Mouse (Mus musculus): ENCODE results near the gene Ubac2. TPM values are rescaled to one million over a fixed set of nuclear protein-coding genes. Genes with fewer than 3 reads are reported as not detected.

Gene Ubac2
- total RNA-seq, 1 experiment from 2014 or later, result 33.2 TPM

- DNase-seq, result no peak
These were observed 16.2 kb downstream of the Ubac2 start for GRCm38 (mm10) chr14:121894511-121895135.

DNA sequence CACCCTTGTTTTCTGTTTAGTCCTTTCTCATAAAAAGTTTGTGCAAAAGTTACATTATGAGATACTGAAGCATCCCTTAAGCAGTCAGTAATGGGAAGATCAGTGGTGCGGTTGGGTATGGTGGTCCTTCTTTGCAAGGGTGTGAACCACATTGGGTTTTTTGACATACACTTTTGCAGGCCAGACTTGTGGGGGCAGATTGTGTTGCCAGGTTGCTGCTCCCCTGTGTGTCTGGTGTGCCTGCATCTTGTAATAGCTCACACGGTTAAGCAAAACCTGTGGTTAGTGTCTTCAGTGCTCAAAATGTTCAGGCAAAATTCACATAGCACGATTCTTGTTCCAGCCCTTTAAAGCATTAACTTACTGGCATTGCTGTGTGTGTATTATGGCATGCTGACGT lies 16.9 kb downstream of the Ubac2 start:
- DNase-seq, result no peak

DNA sequence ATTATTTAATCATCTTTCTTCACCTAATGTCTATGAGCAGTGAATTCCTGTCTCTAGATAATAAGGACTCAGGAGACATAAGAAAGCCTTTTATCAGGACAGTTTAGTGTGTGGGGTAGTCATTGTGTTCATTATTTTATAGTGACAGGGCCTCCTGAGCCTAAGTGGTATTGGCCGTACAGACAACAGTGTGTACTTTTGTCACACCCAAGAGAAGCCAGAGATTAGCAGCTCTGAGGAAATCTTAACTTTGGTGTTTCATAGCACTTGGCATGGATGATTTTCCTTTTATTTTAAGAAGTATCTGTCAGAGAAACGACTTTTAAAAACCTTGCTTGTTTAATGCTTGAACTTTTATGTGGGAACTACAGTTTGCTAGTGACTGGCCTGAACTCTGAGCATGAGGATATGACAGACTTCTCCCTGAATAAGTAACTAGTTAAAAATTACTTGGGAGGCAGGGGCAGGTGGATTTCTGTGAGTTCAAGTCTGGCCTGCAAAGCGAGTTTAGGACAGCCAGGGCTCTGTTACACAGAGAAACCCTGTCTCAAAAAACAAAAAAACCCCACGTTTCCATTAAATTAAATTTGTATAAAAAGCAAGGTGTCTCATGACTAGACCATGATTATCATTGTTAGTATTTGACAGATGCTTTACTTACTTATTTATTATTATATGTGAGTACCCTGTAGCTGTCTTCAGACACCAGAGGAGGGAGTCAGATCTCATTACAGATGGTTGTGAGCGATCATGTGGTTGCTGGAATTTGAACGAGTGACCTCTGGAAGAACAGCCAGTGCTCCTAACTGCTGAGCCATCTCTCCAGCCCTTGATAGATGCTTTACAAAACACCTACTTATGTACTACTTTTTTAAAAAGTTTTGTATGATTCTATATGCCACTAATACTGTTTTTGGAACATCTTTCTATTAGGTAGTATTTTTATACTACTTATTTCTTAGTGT lies 18.0 kb downstream of the Ubac2 start:
- DNase-seq, result no peak

GRCm38 (mm10) chr14:121897773-121898172 lies 19.4 kb downstream of the Ubac2 start:
- no peak for DNase-seq

DNA sequence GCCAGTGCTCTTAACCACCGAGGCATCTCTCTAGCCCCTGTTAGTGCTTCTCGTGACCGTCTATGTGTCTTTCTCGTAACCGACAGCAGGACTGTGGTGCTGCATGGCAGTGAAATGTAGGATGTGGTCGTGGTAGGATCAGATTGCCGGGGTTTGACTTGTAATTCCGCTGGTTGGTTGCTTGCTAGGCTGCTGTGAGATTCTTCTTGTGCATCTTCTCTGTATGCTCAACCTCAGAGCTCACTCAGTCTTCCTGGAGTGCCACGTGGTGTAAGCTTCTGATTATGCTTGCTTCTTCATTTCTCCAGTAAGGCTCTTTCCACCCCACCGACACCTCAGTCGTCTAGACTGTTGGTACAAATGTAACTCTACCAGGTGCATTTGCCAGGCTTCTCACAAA lies 20.1 kb downstream of the Ubac2 start:
- DNase-seq, result no peak

DNA sequence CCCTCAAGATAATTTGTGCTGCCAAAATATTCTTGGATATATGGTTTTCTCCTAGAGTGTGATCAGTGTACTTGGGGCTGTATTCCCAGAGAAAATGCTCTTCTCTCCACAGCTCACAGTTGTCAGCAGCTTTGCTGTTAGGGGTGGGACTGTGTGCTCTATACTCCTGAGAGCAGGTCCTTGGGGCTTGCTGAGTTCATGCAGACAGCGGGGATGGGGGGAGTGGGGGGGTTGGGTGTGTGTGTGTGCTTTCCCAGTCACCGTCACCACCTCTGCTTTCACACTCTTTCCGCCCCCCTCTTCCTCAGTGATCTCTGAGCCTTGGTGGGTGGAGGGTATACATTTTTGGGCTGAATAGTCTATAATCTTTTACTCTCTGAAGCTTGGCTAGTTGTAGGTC lies 20.7 kb downstream of the Ubac2 start:
- DNase-seq, result no peak

GRCm38 (mm10) chr14:121901511-121901910 lies 23.1 kb downstream of the Ubac2 start:
- no peak for DNase-seq

GRCm38 (mm10) chr14:121903381-121903876 lies 25.0 kb downstream of the Ubac2 start:
- DNase-seq, result no peak

DNA sequence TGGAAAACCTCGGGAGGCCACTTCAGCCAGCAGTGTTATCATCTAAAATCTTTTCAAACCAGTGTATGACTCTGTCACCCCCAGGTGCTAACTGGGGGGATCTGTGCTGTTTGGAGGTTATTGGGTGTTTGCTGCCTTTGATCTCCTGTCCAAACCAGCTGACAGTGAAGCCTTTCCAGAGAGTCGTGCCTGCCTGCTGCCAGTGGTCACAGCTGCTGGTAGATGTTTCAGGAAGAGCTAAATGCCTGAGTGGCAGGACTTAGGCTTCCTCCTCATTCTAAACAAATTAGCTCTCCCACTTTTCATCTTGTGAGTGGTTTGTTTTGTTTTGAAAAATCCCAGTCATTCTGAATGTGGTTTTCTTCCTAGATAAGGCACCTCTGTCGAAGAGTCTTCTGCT lies 26.3 kb downstream of the Ubac2 start:
- DNase-seq, result no peak

GRCm38 (mm10) chr14:121906341-121906991 lies 28.0 kb downstream of the Ubac2 start:
- no peak for DNase-seq

- DNase-seq, result no peak
These were observed 28.7 kb downstream of the Ubac2 start for GRCm38 (mm10) chr14:121906992-121907681.

GRCm38 (mm10) chr14:121909868-121910267 lies 31.4 kb downstream of the Ubac2 start:
- no peak for DNase-seq

- DNase-seq, result no peak
These were observed 34.1 kb downstream of the Ubac2 start for GRCm38 (mm10) chr14:121912501-121912900.

DNA sequence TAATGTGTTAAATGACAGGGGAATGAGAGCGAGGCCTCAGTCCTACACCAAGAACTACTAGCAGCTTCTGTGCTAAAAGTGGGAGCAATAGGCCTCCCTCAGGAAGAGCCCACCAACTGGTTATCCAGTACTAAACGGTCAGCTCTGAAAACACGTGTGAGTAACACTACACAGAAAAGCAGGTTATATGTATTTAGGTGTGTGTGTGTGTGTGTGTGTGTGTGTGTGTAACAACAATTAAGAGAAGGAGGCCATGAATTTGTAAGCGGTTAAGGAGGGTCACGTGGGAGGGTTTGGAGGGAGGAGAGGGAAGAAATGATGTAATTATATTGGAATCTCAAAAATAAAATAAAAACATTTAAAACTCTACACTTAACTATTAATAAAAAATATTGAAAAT lies 36.7 kb downstream of the Ubac2 start:
- no peak for DNase-seq

GRCm38 (mm10) chr14:121915621-121916020 lies 37.2 kb downstream of the Ubac2 start, which contains the start of gene Gpr18:
Gpr18 (minus strand) TSS chr14:121915781.
- DNase-seq, result no peak

- DNase-seq, result no peak
These were observed 38.1 kb downstream of the Ubac2 start for GRCm38 (mm10) chr14:121916311-121917094.

- no peak for DNase-seq
These were observed 39.8 kb downstream of the Ubac2 start for GRCm38 (mm10) chr14:121918266-121918665.

GRCm38 (mm10) chr14:121919752-121920151 lies 41.3 kb downstream of the Ubac2 start:
- DNase-seq, result no peak

DNA sequence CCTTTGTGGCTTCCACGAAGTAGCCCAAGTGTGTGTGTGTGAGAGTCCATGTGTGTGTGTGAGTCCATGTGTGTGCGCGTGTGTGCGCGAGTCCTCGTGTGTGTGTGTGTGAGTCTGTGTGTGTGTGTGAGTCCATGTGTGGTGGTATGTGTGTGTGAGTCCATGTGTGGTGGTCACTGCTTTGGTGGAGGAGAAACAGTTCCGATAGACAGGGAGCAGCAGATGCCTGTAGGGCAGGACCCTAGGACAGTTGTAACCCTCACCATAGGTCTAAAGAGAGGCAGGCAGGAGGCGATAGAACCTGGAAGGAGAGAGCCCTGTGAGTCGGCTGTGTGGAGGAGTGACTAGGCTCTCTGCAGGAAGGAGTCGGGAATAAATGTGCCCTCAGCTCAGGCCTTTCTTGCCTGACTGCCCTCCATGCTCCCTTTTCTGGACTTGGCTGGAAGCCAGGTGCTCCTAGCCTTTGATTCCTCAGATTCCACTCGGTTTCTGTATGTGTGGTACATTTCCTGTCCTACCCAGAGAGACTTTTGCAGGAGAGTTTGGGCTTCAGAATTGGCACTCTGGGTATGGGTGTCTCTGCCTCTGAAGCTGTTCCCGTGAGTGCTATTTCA lies 42.2 kb downstream of the Ubac2 start:
- peak; percentile 32 for DNase-seq

DNA sequence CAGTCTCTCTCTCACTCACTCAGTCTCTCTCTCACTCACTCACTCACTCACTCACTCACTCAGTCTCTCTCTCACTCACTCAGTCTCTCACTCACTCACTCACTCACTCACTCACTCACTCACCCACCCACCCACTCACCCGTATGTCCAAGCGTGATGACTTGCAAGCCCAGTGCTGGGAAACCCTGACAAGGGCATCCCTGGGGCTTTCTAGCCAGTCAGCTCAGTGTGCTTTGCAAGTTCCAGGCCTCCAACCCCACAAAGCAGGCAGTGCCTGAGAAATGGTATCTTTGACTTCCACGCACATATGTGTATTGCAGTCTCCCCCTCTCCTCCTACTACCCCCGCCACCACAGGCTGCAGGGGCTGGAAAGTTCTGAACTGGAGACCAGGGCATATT lies 43.6 kb downstream of the Ubac2 start:
- no peak for DNase-seq

DNA sequence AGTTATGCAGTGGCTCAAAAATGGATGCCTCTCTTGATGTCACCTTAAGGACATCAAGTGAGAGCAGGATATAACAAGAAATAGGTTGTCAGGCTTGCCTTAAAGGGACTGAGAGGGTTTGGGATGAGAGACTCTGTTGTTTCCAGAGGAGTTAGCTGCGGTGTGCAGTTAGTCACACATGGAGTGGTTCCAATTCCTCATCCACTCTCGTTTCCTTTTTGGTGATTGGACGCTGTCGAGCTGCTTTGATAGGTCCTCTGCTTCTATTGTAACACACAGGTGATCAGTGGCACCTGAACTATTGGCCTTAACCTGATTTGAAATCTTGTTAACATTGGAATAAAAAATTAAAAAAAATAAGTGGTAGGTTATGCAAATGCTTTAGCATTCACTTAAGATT lies 44.3 kb downstream of the Ubac2 start:
- no peak for DNase-seq
